Mouse (Mus musculus): Measurements from ENCODE around the gene 4930519P11Rik.
A peak's percentile ranks its signal among the peaks of the same experiment; 100 is the strongest.

Gene 4930519P11Rik

GRCm38 (mm10) chr2:154632203-154632780, 19.1 kb upstream of the 4930519P11Rik start:
- DNase-seq (ENCODE audit: low read depth, low spot score) = no peak

DNA sequence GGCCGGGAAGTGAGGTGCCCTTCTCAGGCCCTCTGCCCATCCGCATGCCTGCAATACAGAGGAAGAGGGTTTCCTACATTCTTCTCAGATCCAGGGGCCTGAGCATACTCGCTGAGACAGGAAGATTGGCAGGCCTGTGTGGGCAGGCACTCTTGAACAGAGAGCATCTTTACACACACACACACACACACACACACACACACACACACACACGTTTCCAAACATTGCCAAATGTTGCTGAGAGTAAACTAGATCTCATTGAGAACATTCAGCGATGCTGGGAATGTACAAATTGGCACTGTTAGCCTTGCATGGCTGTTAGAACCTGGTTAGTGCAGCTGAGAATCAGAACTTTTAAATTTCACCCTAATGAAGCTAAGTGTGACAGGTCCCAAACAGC, 17.3 kb upstream of the 4930519P11Rik start:
- no peak for DNase-seq (ENCODE audit: low read depth, low spot score)

GRCm38 (mm10) chr2:154624137-154624536, 10.9 kb upstream of the 4930519P11Rik start:
- DNase-seq (ENCODE audit: low read depth, low spot score) = no peak

GRCm38 (mm10) chr2:154621684-154622083, 8.4 kb upstream of the 4930519P11Rik start:
- no peak for DNase-seq (ENCODE audit: low read depth, low spot score)

- DNase-seq (ENCODE audit: low read depth, low spot score) = no peak
Observed at GRCm38 (mm10) chr2:154617061-154617460, 3.8 kb upstream of the 4930519P11Rik start.

- DNase-seq (ENCODE audit: low read depth, low spot score) = no peak
Observed at GRCm38 (mm10) chr2:154615674-154616073, 2.4 kb upstream of the 4930519P11Rik start.

DNA sequence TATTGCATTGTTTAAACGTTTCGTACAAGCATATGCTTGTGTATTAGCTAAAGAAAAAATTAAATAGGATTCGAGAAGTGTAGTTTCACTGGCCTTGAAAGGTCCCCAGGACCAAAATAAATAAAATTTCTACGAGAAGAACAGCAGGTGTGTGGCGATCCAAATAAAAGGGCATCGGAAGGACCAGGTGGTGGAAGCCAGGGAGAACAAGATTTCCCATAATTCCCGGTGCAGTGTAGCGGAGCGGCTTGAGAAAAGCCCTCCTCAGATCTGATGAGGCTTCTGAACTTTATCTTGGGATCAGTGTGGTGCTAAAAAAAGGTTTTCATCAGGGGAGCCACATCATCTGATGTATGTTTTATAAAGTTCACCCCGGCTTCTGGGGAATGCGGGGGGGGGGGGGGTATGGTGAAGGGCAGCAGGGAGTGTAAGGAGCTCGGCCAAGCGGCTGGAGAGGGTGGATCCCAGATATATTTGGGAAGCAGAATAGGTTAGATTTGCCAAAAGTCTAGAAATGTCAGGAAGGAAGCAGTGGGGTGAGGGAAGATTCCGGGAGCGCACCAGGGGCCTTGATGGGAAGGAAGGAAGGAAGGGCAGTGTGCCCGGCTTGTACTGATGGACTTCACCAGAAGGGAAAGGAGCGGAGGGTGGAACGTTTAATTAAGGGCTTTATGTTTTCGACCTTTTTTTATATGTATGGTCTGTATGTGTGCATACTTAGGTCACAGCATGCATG, 1.8 kb upstream of the 4930519P11Rik start:
- no peak for DNase-seq (ENCODE audit: low read depth, low spot score)

DNA sequence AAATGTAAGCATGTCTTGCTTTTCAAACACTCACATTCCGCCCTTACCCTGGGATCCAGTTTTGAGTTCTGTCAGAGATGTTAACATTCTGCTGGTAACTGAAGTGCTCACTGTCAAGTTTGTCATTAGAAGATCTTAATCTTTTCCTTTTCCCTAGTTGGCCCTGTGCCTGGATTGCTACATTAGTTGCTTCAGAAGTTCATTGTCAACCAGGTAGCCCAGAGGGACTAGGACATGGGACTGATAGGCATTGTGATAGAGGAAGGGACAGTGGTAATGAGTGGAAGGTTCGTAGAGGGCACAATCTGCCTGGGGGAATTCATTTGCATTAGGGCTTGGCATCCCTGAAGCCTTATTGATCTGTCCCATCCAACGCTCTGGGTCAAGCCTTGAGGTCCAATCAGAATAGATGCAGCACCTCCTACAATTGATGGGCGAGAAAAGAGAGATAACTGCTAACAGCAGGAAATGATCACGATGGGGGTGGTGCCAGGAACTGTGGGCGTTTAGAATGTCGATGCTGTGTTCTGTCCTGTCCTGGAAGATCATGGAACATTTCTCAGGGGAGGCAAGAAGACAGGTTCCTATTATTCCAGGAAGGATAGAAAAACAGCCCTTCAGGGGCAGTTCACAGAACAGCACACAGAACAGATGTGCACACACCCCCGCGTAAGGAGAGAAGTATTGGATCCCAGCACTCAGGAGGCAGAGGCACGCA, 4.0 kb downstream of the 4930519P11Rik start:
- DNase-seq (ENCODE audit: low read depth, low spot score) = no peak

DNA sequence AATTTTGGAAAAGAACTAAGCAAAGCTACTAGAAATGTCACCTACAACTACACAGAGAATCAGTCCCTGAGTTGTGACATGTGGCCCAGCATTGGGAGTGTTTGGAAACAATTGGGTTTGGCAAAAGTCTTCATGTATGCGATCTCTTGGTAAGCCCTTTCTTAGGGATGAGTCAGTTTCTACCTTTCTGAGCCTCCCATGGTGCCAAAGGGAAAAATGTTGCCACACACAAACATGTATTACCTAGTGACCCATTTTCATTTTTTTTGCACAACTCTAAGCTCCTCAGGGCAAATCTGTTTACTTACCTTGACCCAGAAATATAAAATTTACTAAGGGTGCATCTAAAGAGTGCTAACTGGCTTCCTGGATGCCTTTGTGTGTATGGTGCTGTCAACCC, 6.3 kb downstream of the 4930519P11Rik start:
- DNase-seq (ENCODE audit: low read depth, low spot score) = no peak

DNA sequence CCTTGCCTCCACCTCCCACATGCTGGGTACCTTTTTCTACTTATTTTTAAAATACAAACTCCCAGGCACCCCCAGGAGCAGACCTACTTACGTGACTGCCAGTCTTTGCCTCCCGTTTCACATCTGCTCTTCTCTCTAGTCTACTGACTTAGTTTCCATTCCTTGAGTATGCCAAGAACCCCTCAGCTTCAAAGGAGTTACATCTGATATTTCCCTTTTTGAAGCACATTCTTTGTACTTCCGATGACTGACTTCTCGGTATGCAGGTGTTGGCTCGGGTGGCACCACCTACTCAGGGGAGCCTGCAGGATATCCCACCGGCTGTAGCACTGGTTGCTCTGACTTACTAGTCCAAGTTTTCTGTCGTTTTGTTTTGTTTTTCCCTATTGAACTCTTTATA, 9.1 kb downstream of the 4930519P11Rik start:
- DNase-seq (ENCODE audit: low read depth, low spot score) = no peak

DNA sequence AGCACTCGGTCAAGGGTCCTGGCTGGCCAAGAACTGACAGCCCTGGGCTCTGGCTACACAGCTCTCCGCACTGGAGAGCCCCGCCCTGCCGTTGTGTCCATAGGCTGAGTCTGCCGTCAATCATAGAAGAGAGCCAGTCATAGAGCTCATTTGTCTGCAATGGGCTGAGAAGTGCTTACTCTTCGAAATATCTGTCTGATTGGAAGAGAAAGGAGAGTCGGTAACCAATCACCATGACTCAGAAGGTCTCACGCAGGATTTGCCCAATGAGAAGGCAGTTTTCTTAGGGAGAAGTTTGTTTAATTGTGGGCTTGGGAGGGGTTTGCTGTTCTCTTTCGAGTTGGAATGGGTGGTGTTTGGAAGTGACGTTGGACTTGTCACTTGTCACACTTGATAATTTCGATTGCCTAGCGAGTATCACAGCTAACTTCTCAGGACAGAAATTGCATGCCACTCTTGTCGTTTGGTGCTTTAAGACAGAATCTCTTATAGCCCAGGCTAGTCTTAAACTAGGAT, 9.5 kb downstream of the 4930519P11Rik start, which contains the start of gene Pxmp4:
TSS of gene Pxmp4 (minus strand) at position 71 of the 516 bp plus-strand sequence.
- DNase-seq (ENCODE audit: low read depth, low spot score) = peak; percentile 98

DNA sequence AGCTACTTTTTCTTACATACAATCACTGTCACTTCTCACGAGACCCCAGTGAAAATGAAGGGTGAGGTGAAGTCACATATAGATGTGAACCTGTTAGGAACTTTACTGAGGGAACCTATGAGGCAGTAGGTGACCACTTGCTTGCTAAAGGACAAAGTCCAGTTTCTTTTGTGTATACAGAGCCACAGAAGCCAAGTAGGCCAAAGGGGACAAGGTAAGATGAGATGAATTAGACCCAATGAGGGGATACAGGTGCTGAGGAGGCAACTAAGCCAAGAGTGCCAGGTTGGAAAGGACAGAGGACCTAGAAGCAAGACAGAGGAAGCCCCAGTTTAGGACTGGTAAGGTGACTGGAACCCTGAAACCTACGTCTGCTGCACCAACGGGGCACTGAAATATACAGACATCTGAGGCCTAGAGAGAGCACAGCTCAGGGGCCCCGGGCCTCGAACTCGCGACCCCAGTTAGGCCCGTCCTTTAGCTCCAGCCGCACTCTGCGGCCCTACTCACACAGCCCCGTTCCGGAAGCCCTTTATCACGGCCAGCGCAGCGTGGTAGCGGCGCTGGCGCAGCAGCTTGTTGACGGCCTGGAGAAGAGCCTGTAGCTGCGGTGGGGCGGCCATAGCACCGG, 10.1 kb downstream of the 4930519P11Rik start:
- DNase-seq (ENCODE audit: low read depth, low spot score) = no peak

DNA sequence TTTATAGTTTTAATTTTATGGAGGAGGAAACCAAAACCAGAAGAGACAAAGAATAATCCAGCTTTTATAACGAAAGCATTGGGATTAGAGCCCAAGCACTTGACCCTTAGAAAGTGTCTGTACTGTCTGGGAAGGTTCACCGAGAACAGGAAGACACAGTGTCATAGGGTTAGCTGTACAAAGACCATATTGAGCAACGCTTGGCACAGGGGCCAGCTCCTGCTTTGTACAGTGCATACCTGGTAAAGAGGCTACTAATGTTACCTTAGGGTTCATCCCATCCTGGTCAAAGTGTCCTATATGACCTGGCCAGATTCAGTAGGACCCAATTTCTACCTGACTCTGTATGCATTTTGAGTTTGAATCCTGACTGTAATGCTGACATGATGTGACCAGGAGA, 11.9 kb downstream of the 4930519P11Rik start:
- no peak for DNase-seq (ENCODE audit: low read depth, low spot score)

DNA sequence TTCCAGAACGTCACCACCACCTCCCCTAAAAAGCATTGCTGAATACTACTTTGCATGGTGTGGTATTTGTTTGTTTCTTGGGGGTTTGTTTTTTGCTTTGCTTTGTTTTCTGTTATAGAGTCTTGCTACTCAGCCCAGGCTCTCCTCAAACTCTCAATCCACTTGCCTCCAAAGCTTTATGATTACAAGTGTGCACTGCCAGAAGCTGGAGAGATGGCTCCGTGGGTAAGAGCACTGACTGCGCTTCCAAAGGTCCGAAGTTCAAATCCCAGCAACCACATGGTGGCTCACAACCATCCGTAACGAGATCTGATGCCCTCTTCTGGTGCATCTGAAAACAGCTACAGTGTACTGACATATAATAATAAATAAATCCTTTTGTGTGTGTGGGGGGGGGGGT, 12.7 kb downstream of the 4930519P11Rik start:
- no peak for DNase-seq (ENCODE audit: low read depth, low spot score)

- no peak for DNase-seq (ENCODE audit: low read depth, low spot score)
Observed at GRCm38 (mm10) chr2:154597399-154597798, 15.8 kb downstream of the 4930519P11Rik start.

- no peak for DNase-seq (ENCODE audit: low read depth, low spot score)
Observed at GRCm38 (mm10) chr2:154595775-154596174, 17.5 kb downstream of the 4930519P11Rik start.

GRCm38 (mm10) chr2:154593025-154593424, 20.2 kb downstream of the 4930519P11Rik start:
- DNase-seq (ENCODE audit: low read depth, low spot score) = no peak

- no peak for DNase-seq (ENCODE audit: low read depth, low spot score)
Observed at GRCm38 (mm10) chr2:154591239-154591638, 22.0 kb downstream of the 4930519P11Rik start.

- DNase-seq (ENCODE audit: low read depth, low spot score) = no peak
Observed at GRCm38 (mm10) chr2:154589051-154589450, 24.2 kb downstream of the 4930519P11Rik start.

DNA sequence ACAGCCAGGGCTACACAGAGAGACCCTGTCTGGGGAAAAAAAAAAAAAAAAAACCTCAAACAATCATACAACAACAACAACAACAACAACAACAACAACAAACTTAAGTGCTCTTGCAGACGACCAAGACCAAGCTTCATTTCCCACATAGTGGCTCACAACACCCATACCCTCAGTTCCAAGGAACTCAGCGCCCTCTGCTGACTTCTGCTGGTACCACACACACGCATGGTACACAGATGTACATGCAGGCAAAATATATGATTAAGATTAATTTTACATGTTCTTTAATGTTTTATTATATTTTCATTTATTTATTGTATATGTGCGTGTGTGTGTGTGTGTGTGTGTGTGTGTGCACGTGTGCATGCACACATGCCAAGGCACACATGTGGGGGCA, 26.8 kb downstream of the 4930519P11Rik start:
- DNase-seq (ENCODE audit: low read depth, low spot score) = no peak

- no peak for DNase-seq (ENCODE audit: low read depth, low spot score)
Observed at GRCm38 (mm10) chr2:154584931-154585601, 28.2 kb downstream of the 4930519P11Rik start.

Data from forelimb bud, embryonic 11.5 days (tissue).